Mouse (Mus musculus): ENCODE measurements at regions not wholly inside any gene's neighbourhood (a gene's known extent, or its start where the extent isn't known, plus 50 kb on each side); places are given as distances from the start of the nearest gene placed in this dataset.

DNA sequence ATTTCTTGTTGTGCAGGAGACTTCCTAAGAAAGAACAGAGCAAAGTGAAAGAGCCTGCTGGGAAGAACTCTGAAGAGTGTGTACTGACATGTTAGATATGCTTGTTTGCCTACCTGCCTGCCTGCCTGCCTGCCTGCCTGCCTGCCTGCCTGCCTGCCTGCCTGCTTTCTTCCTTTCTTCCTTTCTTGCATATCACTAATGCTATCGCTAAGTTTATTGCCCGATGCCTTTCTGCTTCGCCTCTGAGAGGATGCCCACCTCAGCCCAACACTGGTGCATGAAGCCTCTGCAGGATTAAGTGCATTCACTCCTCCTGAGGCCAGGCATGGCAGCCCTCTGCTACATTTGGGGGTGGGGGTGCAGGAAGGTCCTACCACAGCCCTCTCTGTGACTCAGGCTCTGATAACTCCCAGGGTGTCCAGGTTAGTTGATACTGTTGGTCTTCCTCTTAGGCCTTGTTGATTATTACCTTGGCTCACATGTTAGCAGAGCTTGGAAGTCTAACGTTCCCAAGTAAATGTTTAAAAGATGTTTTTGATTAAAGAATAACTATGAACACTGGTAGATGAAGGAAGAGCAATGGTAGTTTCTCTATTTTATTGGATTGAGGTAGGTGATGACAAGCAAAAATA, 547.6 kb downstream of the Etv1 start:
- H3K79me2 ChIP-seq (ENCODE audit: control insufficient read depth, insufficient read depth), result no peaks in the 10 kb centered on the region
- no peak overlapping the region for H3K4me3 ChIP-seq
- H3K4me2 ChIP-seq (ENCODE audit: low read depth), result no peak overlapping the region
- H3K36me3 ChIP-seq (ENCODE audit: control insufficient read depth, insufficient read depth), result no peaks in the 10 kb centered on the region
- no peaks in the 10 kb centered on the region for H3K27me3 ChIP-seq (ENCODE audit: control insufficient read depth, insufficient read depth, insufficient read length)
- H3ac ChIP-seq (ENCODE audit: control insufficient read depth, insufficient read length), result no peak overlapping the region
- TF ChIP-seq CEBPB (IDR thresholded peaks at IDR 0.05; ENCODE audit: insufficient read depth, poor library complexity, severe bottlenecking) (no peak), TCF3 (IDR thresholded peaks at IDR 0.05; ENCODE audit: insufficient read length, low read depth) (no peak), SRF (IDR thresholded peaks at IDR 0.05; ENCODE audit: control insufficient read depth, insufficient read length, low read depth) (no peak), POLR2AphosphoS2 (IDR thresholded peaks at IDR 0.05; ENCODE audit: insufficient read length, low read depth) (no peak)

DNA sequence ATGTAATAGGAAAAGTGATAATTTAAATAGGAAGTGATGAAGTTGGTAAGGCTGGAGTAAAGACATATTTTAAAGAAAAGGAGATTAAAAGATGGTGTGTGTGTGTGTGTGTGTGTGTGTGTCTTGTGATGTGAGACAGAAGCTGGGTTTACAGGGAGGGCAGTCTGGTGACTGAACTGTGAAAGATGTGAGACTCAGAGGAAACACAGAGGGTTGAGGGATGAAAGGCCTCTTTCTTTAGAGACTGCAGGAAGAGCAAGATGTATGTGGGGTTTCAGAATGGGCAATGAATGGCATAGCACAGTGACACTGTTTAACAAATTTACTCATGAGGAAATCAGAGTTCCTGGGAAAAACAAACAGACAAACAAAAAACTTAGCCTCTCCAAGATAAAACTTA, 549.2 kb downstream of the Etv1 start:
- no peaks in the 10 kb centered on the region for H3K27me3 ChIP-seq (ENCODE audit: control insufficient read depth, insufficient read depth, insufficient read length)
- no peak overlapping the region for H3ac ChIP-seq (ENCODE audit: control insufficient read depth, insufficient read length)
- no peaks in the 10 kb centered on the region for H3K79me2 ChIP-seq (ENCODE audit: control insufficient read depth, insufficient read depth)
- H3K4me3 ChIP-seq, result no peak overlapping the region
- no peaks in the 10 kb centered on the region for H3K36me3 ChIP-seq (ENCODE audit: control insufficient read depth, insufficient read depth)
- TF ChIP-seq TCF3 (IDR thresholded peaks at IDR 0.05; ENCODE audit: insufficient read length, low read depth) (no peak), E2F4 (IDR thresholded peaks at IDR 0.05; ENCODE audit: insufficient read depth) (no peak), MYOG (IDR thresholded peaks at IDR 0.05; ENCODE audit: control insufficient read depth in 1 of 3, insufficient read depth in 1 of 3, insufficient read length in 2 of 3, low read depth in 2 of 3) (no peak), REST (IDR thresholded peaks at IDR 0.05; ENCODE audit: insufficient read depth, insufficient read length) (no peak), CEBPB (IDR thresholded peaks at IDR 0.05; ENCODE audit: insufficient read depth, poor library complexity, severe bottlenecking) (no peak), TCF12 (IDR thresholded peaks at IDR 0.05; ENCODE audit: insufficient read depth, poor library complexity, severe bottlenecking) (no peak), USF1 (IDR thresholded peaks at IDR 0.05; ENCODE audit: low read depth) (no peak), MYOD1 (IDR thresholded peaks at IDR 0.05; ENCODE audit: control insufficient read depth in 1 of 3, insufficient read length in 2 of 3, low read depth in 2 of 3) (no peak), POLR2AphosphoS2 (IDR thresholded peaks at IDR 0.05; ENCODE audit: insufficient read length, low read depth) (no peak), POLR2A (IDR thresholded peaks at IDR 0.05; ENCODE audit: insufficient read length, low read depth) (no peak), SRF (IDR thresholded peaks at IDR 0.05; ENCODE audit: control insufficient read depth, insufficient read length, low read depth) (no peak), MAX (IDR thresholded peaks at IDR 0.05; ENCODE audit: low read depth) (no peak)
- no peak overlapping the region for H3K4me2 ChIP-seq (ENCODE audit: low read depth)

DNA sequence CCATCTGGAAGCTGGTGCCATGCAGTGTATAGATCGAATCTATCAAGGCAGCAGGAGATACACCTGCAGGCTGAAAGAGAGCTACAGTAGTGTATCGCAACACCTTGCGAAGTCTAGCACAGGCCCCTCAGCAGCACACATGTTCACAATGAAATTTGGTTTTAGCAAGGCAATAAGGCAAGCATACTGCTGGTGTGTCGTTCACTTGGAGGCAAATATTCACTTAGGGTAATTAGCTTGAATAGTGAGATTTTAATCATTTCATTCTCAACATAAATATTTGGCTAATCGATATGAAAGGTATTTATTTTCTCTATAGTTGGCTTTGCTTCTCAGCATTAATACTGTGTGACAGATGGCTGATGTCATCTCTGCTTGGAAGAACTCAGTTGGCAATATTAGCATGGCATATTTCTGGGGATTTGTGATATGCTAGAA, 559.9 kb downstream of the Etv1 start:
- Histone ChIP-seq H3K27me3 (ENCODE audit: control insufficient read depth, insufficient read depth, insufficient read length) (no peaks in the 10 kb centered on the region), H3ac (ENCODE audit: control insufficient read depth, insufficient read length) (no peak overlapping the region), H3K4me3 (no peak overlapping the region), H3K79me2 (ENCODE audit: control insufficient read depth, insufficient read depth) (no peaks in the 10 kb centered on the region), H3K4me2 (ENCODE audit: low read depth) (no peak overlapping the region), H3K36me3 (ENCODE audit: control insufficient read depth, insufficient read depth) (no peaks in the 10 kb centered on the region)
- TF ChIP-seq MYOD1 (IDR thresholded peaks at IDR 0.05; ENCODE audit: control insufficient read depth in 1 of 3, insufficient read length in 2 of 3, low read depth in 2 of 3) (no peak), MAX (IDR thresholded peaks at IDR 0.05; ENCODE audit: low read depth) (no peak), MYOG (IDR thresholded peaks at IDR 0.05; ENCODE audit: control insufficient read depth in 1 of 3, insufficient read depth in 1 of 3, insufficient read length in 2 of 3, low read depth in 2 of 3) (no peak), CEBPB (IDR thresholded peaks at IDR 0.05; ENCODE audit: insufficient read depth, poor library complexity, severe bottlenecking) (no peak), REST (IDR thresholded peaks at IDR 0.05; ENCODE audit: insufficient read depth, insufficient read length) (no peak), POLR2AphosphoS2 (IDR thresholded peaks at IDR 0.05; ENCODE audit: insufficient read length, low read depth) (no peak), TCF3 (IDR thresholded peaks at IDR 0.05; ENCODE audit: insufficient read length, low read depth) (no peak), E2F4 (IDR thresholded peaks at IDR 0.05; ENCODE audit: insufficient read depth) (no peak), SRF (IDR thresholded peaks at IDR 0.05; ENCODE audit: control insufficient read depth, insufficient read length, low read depth) (no peak), USF1 (IDR thresholded peaks at IDR 0.05; ENCODE audit: low read depth) (no peak), TCF12 (IDR thresholded peaks at IDR 0.05; ENCODE audit: insufficient read depth, poor library complexity, severe bottlenecking) (no peak)

DNA sequence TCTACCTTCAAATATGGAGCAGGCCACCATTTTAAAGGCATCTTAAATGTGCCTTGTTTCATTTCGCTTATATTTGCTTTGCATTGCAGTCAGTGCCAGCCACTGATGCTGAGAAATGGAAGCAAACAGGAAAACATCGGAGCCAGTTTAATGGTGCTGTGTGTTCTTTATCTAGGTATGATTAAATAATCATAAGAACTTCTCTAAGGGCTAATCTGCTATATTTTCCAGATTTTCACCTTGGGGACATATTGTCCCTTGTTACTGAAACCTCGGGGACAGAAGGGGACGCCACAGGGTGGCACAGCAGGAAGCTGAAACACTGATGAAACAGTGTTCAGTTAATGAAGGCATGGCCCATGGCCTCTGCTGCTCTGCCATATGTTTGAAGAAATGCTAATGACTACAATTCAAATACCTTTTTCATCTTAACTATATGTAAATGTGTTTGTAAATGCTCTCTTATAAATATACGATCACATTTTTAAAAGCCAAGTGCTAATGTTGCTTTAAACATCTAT, 562.6 kb downstream of the Etv1 start:
- no peak for TF ChIP-seq CEBPB (IDR thresholded peaks at IDR 0.05; ENCODE audit: insufficient read depth, poor library complexity, severe bottlenecking)

DNA sequence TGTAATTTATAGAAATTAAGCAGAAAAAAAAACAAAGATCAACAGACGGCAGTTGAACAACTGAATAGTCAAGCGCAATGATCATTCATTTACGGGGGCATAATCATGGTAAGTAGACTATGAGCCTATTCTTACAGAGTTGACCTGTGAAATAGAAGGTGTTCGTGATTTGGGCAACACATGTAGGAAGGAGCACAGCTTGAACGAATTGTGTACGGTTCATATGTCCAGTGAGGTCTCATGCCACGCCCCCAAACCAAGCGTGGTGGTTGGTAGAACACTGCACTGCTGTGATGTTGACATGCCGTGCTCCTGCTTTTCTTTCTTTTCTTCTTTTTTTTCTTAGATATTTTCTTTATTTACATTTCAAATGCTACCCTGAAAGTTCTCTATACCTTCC, 563.1 kb downstream of the Etv1 start:
- Histone ChIP-seq H3K4me2 (ENCODE audit: low read depth) (no peak overlapping the region), H3K27me3 (ENCODE audit: control insufficient read depth, insufficient read depth, insufficient read length) (no peaks in the 10 kb centered on the region), H3K79me2 (ENCODE audit: control insufficient read depth, insufficient read depth) (no peaks in the 10 kb centered on the region), H3K4me3 (no peak overlapping the region), H3ac (ENCODE audit: control insufficient read depth, insufficient read length) (no peak overlapping the region), H3K36me3 (ENCODE audit: control insufficient read depth, insufficient read depth) (no peaks in the 10 kb centered on the region)
- no peak for TF ChIP-seq USF1 (IDR thresholded peaks at IDR 0.05; ENCODE audit: low read depth)
- no peak for TF ChIP-seq CEBPB (IDR thresholded peaks at IDR 0.05; ENCODE audit: insufficient read depth, poor library complexity, severe bottlenecking)
- no peak for TF ChIP-seq MYOD1 (IDR thresholded peaks at IDR 0.05; ENCODE audit: control insufficient read depth in 1 of 3, insufficient read length in 2 of 3, low read depth in 2 of 3)
- TF ChIP-seq MAX (IDR thresholded peaks at IDR 0.05; ENCODE audit: low read depth), result no peak
- TF ChIP-seq POLR2A (IDR thresholded peaks at IDR 0.05; ENCODE audit: insufficient read length, low read depth), result no peak
- TF ChIP-seq E2F4 (IDR thresholded peaks at IDR 0.05; ENCODE audit: insufficient read depth), result no peak
- no peak for TF ChIP-seq POLR2AphosphoS2 (IDR thresholded peaks at IDR 0.05; ENCODE audit: insufficient read length, low read depth)

More for the DNA sequence above, 562.6 kb downstream of the Etv1 start:
- H3K27me3 ChIP-seq (ENCODE audit: control insufficient read depth, insufficient read depth, insufficient read length), result no peaks in the 10 kb centered on the region
- H3K36me3 ChIP-seq (ENCODE audit: control insufficient read depth, insufficient read depth), result no peaks in the 10 kb centered on the region
- H3K79me2 ChIP-seq (ENCODE audit: control insufficient read depth, insufficient read depth), result no peaks in the 10 kb centered on the region
- H3ac ChIP-seq (ENCODE audit: control insufficient read depth, insufficient read length), result no peak overlapping the region
- no peak overlapping the region for H3K4me2 ChIP-seq (ENCODE audit: low read depth)
- no peak overlapping the region for H3K4me3 ChIP-seq
